ENCODE assay signal across 8 mouse cellular contexts in the genomic region with DNA sequence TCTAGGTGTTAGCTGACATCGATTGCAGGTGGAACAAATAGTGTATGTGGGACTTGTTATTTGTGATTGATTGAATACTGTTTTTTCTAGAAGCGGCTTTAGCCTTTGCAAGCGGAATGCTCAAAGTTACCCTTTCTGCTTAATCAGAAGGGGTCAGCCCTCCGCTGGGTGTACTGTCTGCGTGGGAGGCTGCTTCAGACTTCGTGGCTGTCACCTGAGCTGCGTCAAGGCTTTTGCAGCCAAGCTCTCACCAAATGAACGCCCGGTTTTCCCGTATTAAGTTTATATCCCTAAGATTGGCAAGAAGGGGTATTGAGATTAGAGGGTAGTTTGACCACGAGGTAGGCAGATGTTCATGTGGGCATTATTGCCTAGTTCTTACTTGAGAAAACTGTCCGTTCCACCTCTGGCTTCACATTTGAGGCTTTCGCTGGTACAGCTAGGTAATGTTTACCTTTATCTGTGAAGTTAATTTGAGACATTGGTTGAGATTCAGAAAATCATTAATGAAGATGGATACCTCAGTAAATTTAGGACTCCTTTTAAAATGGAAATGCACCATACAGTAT. TPM values are rescaled to one million over a fixed set of nuclear protein-coding genes. Genes with fewer than 3 reads are reported as not detected.
DNase-seq lines count a peak whose midpoint lies in the region; ATAC-seq and TF ChIP-seq lines count a peak whose summit lies in the region.

No protein-coding gene starts in this region.

- H3K27me3 ChIP-seq in G1E (ENCODE audit: insufficient read depth, low read length): no peaks in the 10 kb centered on the region
- H3K27me3 ChIP-seq in hindbrain, embryonic 14.5 days (ENCODE audit: control insufficient read depth, insufficient read depth, low read length): peaks cover 5% of the 10 kb centered on the region
- H3K27me3 ChIP-seq in midbrain, embryonic 10.5 days (ENCODE audit: low read depth, poor library complexity, severe bottlenecking): peaks cover 36% of the 10 kb centered on the region

- H3K36me3 ChIP-seq in G1E (replicated peaks): peaks cover 5% of the 10 kb centered on the region
- H3K36me3 ChIP-seq in hindbrain, embryonic 14.5 days (replicated peaks; ENCODE audit: control insufficient read depth, insufficient read depth): peaks cover 4% of the 10 kb centered on the region; the same call in 1 of the 2 replicates
- peaks cover 12% of the 10 kb centered on the region for H3K36me3 ChIP-seq in midbrain, embryonic 10.5 days

- H3K9me3 ChIP-seq in G1E (replicated peaks): no peaks in the 10 kb centered on the region
- H3K9me3 ChIP-seq in hindbrain, embryonic 14.5 days (ENCODE audit: control insufficient read depth, low read length): peaks cover 22% of the 10 kb centered on the region
- H3K9me3 ChIP-seq in midbrain, embryonic 10.5 days (replicated peaks): peaks cover under 1% of the 10 kb centered on the region; the same call in 1 of the 2 replicates

- 21% methylated on average over 13 of the region's 13 CpGs for WGBS in hindbrain, embryonic 14.5 days
- WGBS in midbrain, embryonic 10.5 days: 29% methylated on average over 13 of the region's 13 CpGs

- DNase-seq in embryo, embryonic 11 days: peak; percentile 13
- no peak for DNase-seq in embryo, embryonic 9.5 days (ENCODE audit: extremely low spot score)
- DNase-seq in G1E (ENCODE audit: low spot score): peak; percentile 9
- DNase-seq in hindbrain, embryonic 14.5 days (ENCODE audit: low spot score): no peak
- DNase-seq in midbrain, embryonic 10.5 days (ENCODE audit: low spot score): no peak
- no peak for DNase-seq in gastrocnemius, postnatal 4 days (ENCODE audit: low spot score in 2 of 2)
- DNase-seq in right cerebral cortex, postnatal 4 days: no peak
- no peak for DNase-seq in spleen, postnatal 10 days (ENCODE audit: low spot score in 2 of 2)

- peak overlapping the region; percentile 88 for H3K9ac ChIP-seq in hindbrain, embryonic 14.5 days

- ATAC-seq in G1E (ENCODE audit: extremely low read depth, insufficient number of reproducible peaks, low FRiP score, poor library complexity, severe bottlenecking): no peak
- ATAC-seq in hindbrain, embryonic 14.5 days (ENCODE audit: low FRiP score): no peak

- peak overlapping the region; percentile 86 for H3K4me3 ChIP-seq in G1E (ENCODE audit: low read depth, low read length)
- H3K4me3 ChIP-seq in hindbrain, embryonic 14.5 days (replicated peaks; ENCODE audit: low read length): peak overlapping the region; percentile 82
- peak overlapping the region; percentile 87 for H3K4me3 ChIP-seq in midbrain, embryonic 10.5 days

- peaks cover 52% of the 10 kb centered on the region for H3K4me1 ChIP-seq in G1E (ENCODE audit: insufficient read depth, low read depth, low read length)
- H3K4me1 ChIP-seq in hindbrain, embryonic 14.5 days (replicated peaks; ENCODE audit: control insufficient read depth, insufficient read depth, low read length): no peaks in the 10 kb centered on the region
- peaks cover 21% of the 10 kb centered on the region for H3K4me1 ChIP-seq in midbrain, embryonic 10.5 days

- peak overlapping the region; percentile 85 for H3K4me2 ChIP-seq in hindbrain, embryonic 14.5 days (replicated peaks)

- TF ChIP-seq CTCF in G1E (IDR thresholded peaks at IDR 0.05; ENCODE audit: low read depth, low read length): no peak

- no peak overlapping the region for H3K27ac ChIP-seq in hindbrain, embryonic 14.5 days
- no peak overlapping the region for H3K27ac ChIP-seq in midbrain, embryonic 10.5 days (replicated peaks)

RNA-seq across cellular contexts. Expression of a gene that starts 1.6 kb away (rescaled TPM):
- total RNA-seq in G1E (2014; fragmentation: Nextera tagmentation) (22.0 and 34.1 TPM in 2 replicates), G1E (2017) (10.5 and 12.4 TPM in 2 replicates)
- polyA plus RNA-seq in G1E (2012): 33.9 and 44.5 TPM in 2 replicates
- polyA plus RNA-seq in hindbrain, embryonic 14.5 days (2014; fragmentation: Nextera tagmentation; extraction: Ambion mirVana): 52.4 and 65.2 TPM in 2 replicates
- polyA plus RNA-seq in midbrain, embryonic 10.5 days (2016; fragmentation: Nextera tagmentation; extraction: Ambion mirVana): 19.0 and 21.7 TPM in 2 replicates
- total RNA-seq in gastrocnemius, postnatal 4 days (2021): 10 to 100 TPM; 27.3 to 30.9 TPM

RNA-seq across cellular contexts. Expression of a gene that starts 10.2 kb away (rescaled TPM):
- total RNA-seq in G1E (2014; fragmentation: Nextera tagmentation) (37.2 and 38.6 TPM in 2 replicates), G1E (2017) (47.2 and 51.7 TPM in 2 replicates)
- 6.6 and 7.0 TPM in 2 replicates for polyA plus RNA-seq in G1E (2012)
- polyA plus RNA-seq in hindbrain, embryonic 14.5 days (2014; fragmentation: Nextera tagmentation; extraction: Ambion mirVana): 5.8 and 8.0 TPM in 2 replicates
- 18.9 and 21.0 TPM in 2 replicates for polyA plus RNA-seq in midbrain, embryonic 10.5 days (2016; fragmentation: Nextera tagmentation; extraction: Ambion mirVana)
- total RNA-seq in gastrocnemius, postnatal 4 days (2021): 10 to 100 TPM; 15.8 to 17.8 TPM

RNA-seq across cellular contexts. Expression of a gene that starts 34.1 kb away (rescaled TPM):
- not detected in 2 replicates for total RNA-seq in G1E (2014; fragmentation: Nextera tagmentation)
- total RNA-seq in G1E (2017): 0.11 TPM in 1 of 2 replicates, not detected in the other
- polyA plus RNA-seq in G1E (2012): not detected in 2 replicates
- 1.2 and 1.7 TPM in 2 replicates for polyA plus RNA-seq in hindbrain, embryonic 14.5 days (2014; fragmentation: Nextera tagmentation; extraction: Ambion mirVana)
- polyA plus RNA-seq in midbrain, embryonic 10.5 days (2016; fragmentation: Nextera tagmentation; extraction: Ambion mirVana): 3.4 and 3.7 TPM in 2 replicates
- total RNA-seq in gastrocnemius, postnatal 4 days (2021): 1 to 10 TPM; 3.1 to 3.3 TPM

Comparison
In these comparisons a context has a peak if more than half of its experiments do, and no peak if none do; other contexts are left out.
1. DNase-seq: peak in embryo, embryonic 11 days (single experiment) and G1E (single experiment); none in embryo, embryonic 9.5 days (single experiment), hindbrain, embryonic 14.5 days (single experiment), midbrain, embryonic 10.5 days (single experiment), gastrocnemius, postnatal 4 days (0 of 2), right cerebral cortex, postnatal 4 days (single experiment) and spleen, postnatal 10 days (0 of 2).
2. Peak in every context shown above with its lines, with median percentiles within 50 percentile points of each other: H3K4me3 ChIP-seq.